Mouse (Mus musculus) neural tube, embryonic 14.5 days (tissue): ENCODE data around the gene Myo1d. TPM values are rescaled to one million over a fixed set of nuclear protein-coding genes. Genes with fewer than 3 reads are reported as not detected.

ENCODE experiments used
- ATAC-seq: fragments of 200-750 bp; cut with Nextera tagmentation; 2 replicates; pipeline ENCODE4 v1.8.0; 2017; ENCODE audit warnings: low read depth, mild to moderate bottlenecking, moderate TSS enrichment, moderate library complexity
- H3K27ac ChIP-seq: fragments of 300-500 bp; sonication (generic); 2 replicates; pipeline ENCODE4 v1.5.1; 2014; ENCODE audit warnings: low read depth, mild to moderate bottlenecking, control low read depth, low read length, moderate library complexity, mixed read lengths
- H3K27me3 ChIP-seq: fragments of 300-500 bp; sonication (generic); 2 replicates; pipeline ENCODE4 v1.6.1; 2014; ENCODE audit warnings: low read length; ENCODE audit not compliant: control insufficient read depth, insufficient read depth
- H3K36me3 ChIP-seq: fragments of 300-500 bp; sonication (generic); 2 replicates; pipeline ENCODE4 v1.6.1; 2014; ENCODE audit warnings: low read length, mixed read lengths; ENCODE audit not compliant: control insufficient read depth, insufficient read depth
- H3K4me1 ChIP-seq: fragments of 300-500 bp; sonication (generic); 2 replicates; pipeline ENCODE4 v1.6.1; 2014; ENCODE audit warnings: low read length; ENCODE audit not compliant: control insufficient read depth, insufficient read depth
- H3K4me2 ChIP-seq: fragments of 300-500 bp; sonication (generic); 2 replicates; pipeline ENCODE4 v1.6.1; 2014; ENCODE audit warnings: mild to moderate bottlenecking, low read depth, low read length, control low read depth
- H3K4me3 ChIP-seq: fragments of 300-500 bp; sonication (generic); 2 replicates; pipeline ENCODE4 v1.5.1; 2014; ENCODE audit warnings: low read depth, low read length, control low read depth, mixed read lengths
- H3K9ac ChIP-seq: fragments of 300-500 bp; sonication (generic); replicated peaks from 2 replicates; pipeline ENCODE4 v1.6.1; 2014; ENCODE audit warnings: low read depth, mild to moderate bottlenecking, control low read depth, low read length, mixed read lengths
- H3K9me3 ChIP-seq: fragments of 300-500 bp; sonication (generic); 2 replicates; pipeline ENCODE4 v1.6.1; 2016; ENCODE audit warnings: low read length; ENCODE audit not compliant: control insufficient read depth
- WGBS: fragments of 180-500 bp; shearing (Covaris S2); extraction: QIAGEN DNeasy Blood & Tissue Kit; methylation state at CpG from one replicate; pipeline ENCODE4 v1.1.7; 2014; 5-methylcytosine and 5-hydroxymethylcytosine counted together
- polyA plus RNA-seq: library from polyadenylated mRNA; unstranded; fragments of >200 nt; fragmentation: Nextera tagmentation; extraction: Ambion mirVana; gene quantifications from 2 replicates; pipeline ENCODE4 v1.2.1, GENCODE M21; 2014

The Myo1d gene
- polyA plus RNA-seq, 1 experiment from 2014 or later = 2.4 TPM

GRCm38 (mm10) chr11:80595482-80595881, 184.3 kb downstream of the Myo1d start:
- no peaks in the 10 kb centered on the region for H3K9me3 ChIP-seq
- 81% methylated on average over 1 of the region's 1 CpGs for WGBS
- no peak for ATAC-seq
- no peaks in the 10 kb centered on the region for H3K27me3 ChIP-seq
- no peak overlapping the region for H3K9ac ChIP-seq
- H3K4me2 ChIP-seq = no peak overlapping the region
- H3K27ac ChIP-seq = no peak overlapping the region
- no peaks in the 10 kb centered on the region for H3K4me1 ChIP-seq
- H3K4me3 ChIP-seq = no peak overlapping the region
- H3K36me3 ChIP-seq = no peaks in the 10 kb centered on the region

DNA sequence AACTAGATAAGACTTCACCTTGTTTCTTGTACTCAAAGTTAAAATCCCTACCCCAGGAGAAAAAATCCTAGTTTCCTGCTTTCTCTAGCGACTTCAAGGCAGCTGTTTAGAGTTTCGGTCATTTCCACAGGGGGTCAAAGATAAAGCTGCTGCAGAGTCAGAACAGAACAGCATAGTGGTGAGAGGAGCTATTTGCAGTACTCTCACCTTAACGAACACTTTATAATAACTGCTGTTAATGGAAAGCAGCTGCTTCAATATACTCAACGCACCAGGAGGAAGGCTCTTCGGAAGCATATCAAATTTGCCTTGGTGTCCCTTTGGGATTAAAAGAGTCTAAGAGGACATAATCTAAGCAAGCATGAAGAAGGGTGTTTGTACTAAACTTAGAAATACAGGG, 190.4 kb downstream of the Myo1d start:
- Histone ChIP-seq H3K36me3 (no peaks in the 10 kb centered on the region), H3K27me3 (no peaks in the 10 kb centered on the region), H3K4me2 (no peak overlapping the region), H3K27ac (no peak overlapping the region), H3K9me3 (no peaks in the 10 kb centered on the region), H3K9ac (no peak overlapping the region), H3K4me1 (no peaks in the 10 kb centered on the region), H3K4me3 (no peak overlapping the region)
- no peak for ATAC-seq
- WGBS = 56% methylated on average over 5 of the region's 5 CpGs

DNA sequence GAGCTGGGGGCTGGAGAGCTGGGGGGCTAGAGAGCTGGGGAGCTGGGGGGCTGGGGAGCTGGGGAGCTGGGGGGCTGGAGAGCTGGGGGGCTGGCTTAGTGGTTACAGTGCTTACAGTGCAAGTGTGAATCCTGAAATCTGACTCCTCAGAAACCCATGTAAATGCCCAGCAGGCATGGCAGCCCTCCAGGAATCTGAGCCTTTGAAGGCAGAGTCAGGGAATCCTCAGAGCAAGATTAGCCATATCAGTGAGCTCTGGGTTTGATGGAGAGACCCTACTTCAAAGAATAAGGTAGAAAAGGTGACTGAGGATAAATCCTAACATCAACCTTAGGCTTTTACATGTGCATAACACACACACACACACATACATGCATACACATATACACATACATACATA, 194.1 kb downstream of the Myo1d start:
- H3K9ac ChIP-seq = no peak overlapping the region
- H3K9me3 ChIP-seq = no peaks in the 10 kb centered on the region
- no peaks in the 10 kb centered on the region for H3K27me3 ChIP-seq
- H3K27ac ChIP-seq = no peak overlapping the region
- H3K36me3 ChIP-seq = no peaks in the 10 kb centered on the region
- no peak for ATAC-seq
- no peak overlapping the region for H3K4me2 ChIP-seq
- no peak overlapping the region for H3K4me3 ChIP-seq
- H3K4me1 ChIP-seq = no peaks in the 10 kb centered on the region

- Histone ChIP-seq H3K36me3 (no peaks in the 10 kb centered on the region), H3K9ac (no peak overlapping the region), H3K27me3 (no peaks in the 10 kb centered on the region), H3K4me2 (no peak overlapping the region), H3K4me1 (no peaks in the 10 kb centered on the region), H3K27ac (no peak overlapping the region), H3K9me3 (no peaks in the 10 kb centered on the region), H3K4me3 (no peak overlapping the region)
- 60% methylated on average over 11 of the region's 11 CpGs for WGBS
- ATAC-seq = no peak
Measured at GRCm38 (mm10) chr11:80585211-80585610, 194.6 kb downstream of the Myo1d start.

DNA sequence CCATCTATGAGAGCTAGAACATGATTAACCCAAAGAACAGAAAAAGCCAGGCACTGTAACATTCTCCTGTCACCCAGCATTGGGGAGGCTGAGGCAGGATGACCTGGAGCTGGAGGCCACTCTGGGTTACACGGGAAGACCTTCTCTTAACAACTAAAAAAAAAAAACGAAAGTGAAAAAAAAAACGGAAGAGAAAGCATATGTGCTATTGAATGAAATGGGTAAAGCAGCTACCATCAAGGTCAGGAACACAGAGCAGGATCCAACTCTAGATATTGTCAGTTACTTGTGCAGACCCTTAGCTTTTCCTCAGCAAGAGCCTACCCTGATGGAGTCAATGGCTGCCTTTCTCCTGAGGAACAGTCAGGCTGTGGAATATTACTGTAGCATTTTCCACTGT, 199.3 kb downstream of the Myo1d start:
- 90% methylated on average over 3 of the region's 3 CpGs for WGBS

GRCm38 (mm10) chr11:80577747-80578640, 201.8 kb downstream of the Myo1d start:
- no peak overlapping the region for H3K4me3 ChIP-seq
- H3K27me3 ChIP-seq = no peaks in the 10 kb centered on the region; the same call in 1 of the 2 replicates
- H3K4me2 ChIP-seq = peak overlapping the region; percentile 19
- H3K27ac ChIP-seq = peak overlapping the region; percentile 90
- H3K36me3 ChIP-seq = no peaks in the 10 kb centered on the region
- 0 out of 2 replicates have a peak overlapping the region, but pooled peaks have one; percentile 21 for H3K9ac ChIP-seq
- no peaks in the 10 kb centered on the region for H3K9me3 ChIP-seq
- 6% methylated on average over 14 of the region's 14 CpGs for WGBS
- ATAC-seq = peak; percentile 99
- peaks cover 23% of the 10 kb centered on the region for H3K4me1 ChIP-seq

More for the DNA sequence above, 199.3 kb downstream of the Myo1d start:
- no peak overlapping the region for H3K27ac ChIP-seq
- H3K9me3 ChIP-seq = no peaks in the 10 kb centered on the region
- no peak overlapping the region for H3K9ac ChIP-seq
- no peak for ATAC-seq
- H3K27me3 ChIP-seq = no peaks in the 10 kb centered on the region
- H3K36me3 ChIP-seq = no peaks in the 10 kb centered on the region
- no peak overlapping the region for H3K4me2 ChIP-seq
- peaks cover 23% of the 10 kb centered on the region for H3K4me1 ChIP-seq
- H3K4me3 ChIP-seq = no peak overlapping the region

DNA sequence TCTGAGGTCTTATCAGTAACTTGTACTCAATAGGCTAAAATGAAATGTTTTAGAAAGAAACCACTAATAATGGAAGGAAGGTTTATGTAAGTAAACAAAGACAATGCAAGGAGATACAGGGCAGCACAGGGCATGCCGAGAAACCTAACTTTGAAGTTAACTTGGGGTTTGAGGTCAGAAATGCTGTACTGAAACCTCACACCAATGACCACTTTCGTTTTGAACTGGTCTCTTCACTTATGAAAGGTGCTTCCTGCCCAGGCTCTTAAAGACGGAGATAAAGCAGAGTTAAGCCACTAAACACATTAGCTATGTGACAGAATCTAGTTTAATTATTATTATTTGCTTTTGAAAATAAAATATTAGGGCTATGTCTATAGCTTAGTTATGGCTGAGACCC, 204.0 kb downstream of the Myo1d start:
- Histone ChIP-seq H3K27ac (peak overlapping the region; percentile 18; the same call in 1 of the 2 replicates), H3K9ac (no peak overlapping the region), H3K4me1 (peaks cover 23% of the 10 kb centered on the region), H3K27me3 (no peaks in the 10 kb centered on the region; the same call in 1 of the 2 replicates), H3K36me3 (no peaks in the 10 kb centered on the region), H3K9me3 (no peaks in the 10 kb centered on the region), H3K4me2 (no peak overlapping the region), H3K4me3 (no peak overlapping the region)
- no peak for ATAC-seq
- 86% methylated on average over 3 of the region's 3 CpGs for WGBS

- peaks cover 5% of the 10 kb centered on the region; the same call in 1 of the 2 replicates for H3K4me1 ChIP-seq
- H3K27ac ChIP-seq = no peak overlapping the region
- no peaks in the 10 kb centered on the region for H3K9me3 ChIP-seq
- 60% methylated on average over 3 of the region's 3 CpGs for WGBS
- ATAC-seq = no peak
- no peaks in the 10 kb centered on the region for H3K27me3 ChIP-seq
- no peak overlapping the region for H3K9ac ChIP-seq
- no peak overlapping the region for H3K4me3 ChIP-seq
- H3K4me2 ChIP-seq = no peak overlapping the region
- H3K36me3 ChIP-seq = no peaks in the 10 kb centered on the region
Measured at GRCm38 (mm10) chr11:80566286-80566685, 213.5 kb downstream of the Myo1d start.
